Mouse (Mus musculus): ENCODE results near the gene Scn8a.
A peak's percentile ranks its signal among the peaks of the same experiment; 100 is the strongest.

Scn8a gene

DNA sequence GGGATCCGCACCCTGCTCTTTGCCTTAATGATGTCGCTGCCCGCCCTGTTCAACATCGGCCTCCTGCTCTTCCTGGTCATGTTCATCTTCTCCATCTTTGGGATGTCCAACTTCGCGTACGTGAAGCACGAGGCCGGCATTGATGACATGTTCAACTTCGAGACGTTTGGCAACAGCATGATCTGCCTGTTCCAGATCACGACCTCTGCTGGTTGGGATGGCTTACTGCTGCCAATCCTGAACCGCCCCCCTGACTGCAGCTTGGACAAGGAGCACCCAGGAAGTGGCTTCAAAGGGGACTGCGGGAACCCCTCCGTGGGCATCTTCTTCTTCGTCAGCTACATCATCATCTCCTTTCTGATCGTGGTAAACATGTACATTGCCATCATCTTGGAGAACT is 170.0 kb downstream of the Scn8a start:
- DNase-seq (ENCODE audit: low spot score): no peak

DNA sequence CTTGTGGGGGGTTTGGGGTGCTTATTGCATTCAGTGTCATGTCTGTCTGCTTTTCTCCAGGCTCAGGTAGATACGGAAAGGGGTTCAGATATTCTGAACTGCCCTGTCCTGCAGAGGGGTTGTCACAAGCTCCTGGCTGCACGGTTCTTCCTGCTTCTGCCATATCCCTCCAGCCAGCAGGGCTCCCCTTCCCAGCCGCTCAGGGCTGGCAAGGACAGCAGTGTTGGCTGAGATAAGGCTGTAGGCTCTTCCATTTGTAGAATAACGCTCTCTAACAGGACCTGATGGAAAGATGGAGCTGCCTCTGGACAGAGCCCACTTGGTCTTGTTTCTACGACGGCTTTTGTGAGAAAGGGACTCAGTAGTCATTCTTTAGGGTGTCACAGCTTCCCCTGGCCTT is 172.3 kb downstream of the Scn8a start:
- no peak for DNase-seq (ENCODE audit: low spot score)

- peak; percentile 81 for DNase-seq (ENCODE audit: low spot score)
These were observed 173.0 kb downstream of the Scn8a start for GRCm38 (mm10) chr15:101042613-101043012.

DNA sequence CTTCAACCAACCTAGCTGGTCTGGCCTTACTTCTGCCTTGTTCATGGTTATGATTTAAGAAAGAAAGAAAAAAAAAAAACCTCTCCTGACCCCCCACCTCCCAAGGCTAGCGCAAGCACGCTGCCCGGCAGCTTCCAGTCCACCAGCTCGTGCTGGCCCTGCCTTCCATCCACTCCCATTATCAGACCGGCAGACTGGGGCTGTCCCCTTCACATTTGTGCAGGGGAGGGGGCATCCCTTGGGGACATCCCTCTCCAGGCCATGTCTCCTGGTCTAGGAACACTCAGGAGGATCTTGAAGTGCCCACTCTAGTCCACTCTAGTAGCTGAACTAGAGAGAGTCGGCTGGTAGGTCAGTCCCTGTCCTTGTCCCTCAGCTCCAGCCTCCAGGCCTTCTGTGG is 174.9 kb downstream of the Scn8a start:
- no peak for DNase-seq (ENCODE audit: low spot score)

- no peak for DNase-seq (ENCODE audit: low spot score)
These were observed 176.4 kb downstream of the Scn8a start for GRCm38 (mm10) chr15:101046039-101046526.

GRCm38 (mm10) chr15:101046527-101047193 is 177.0 kb downstream of the Scn8a start:
- peak; percentile 84 for DNase-seq (ENCODE audit: low spot score)

DNA sequence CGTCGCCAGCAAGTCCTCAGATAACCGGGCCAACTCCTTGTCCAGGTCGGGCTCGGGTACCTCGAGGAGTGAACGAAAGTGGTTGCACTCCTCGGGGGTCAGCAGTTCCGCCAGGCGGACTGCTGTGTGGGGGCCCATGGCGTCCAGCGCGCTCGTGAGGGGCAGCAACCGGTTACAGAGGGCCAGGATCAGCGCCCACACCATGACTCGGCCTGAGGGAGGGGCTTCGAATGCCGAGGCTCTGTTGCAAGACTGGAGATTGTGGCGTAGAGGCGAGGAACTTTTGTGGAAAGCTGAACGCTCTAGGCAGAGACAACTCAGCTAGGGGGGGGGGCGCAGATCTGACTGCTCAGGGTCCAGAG is 177.5 kb downstream of the Scn8a start, which contains the start of gene Gm47841:
Gm47841 (minus strand) TSS at position 204 of the 362 bp plus-strand sequence.
- DNase-seq (ENCODE audit: low spot score): peak; percentile 76

- DNase-seq (ENCODE audit: low spot score): peak; percentile 59
These were observed 178.8 kb downstream of the Scn8a start for GRCm38 (mm10) chr15:101048338-101048896.

DNA sequence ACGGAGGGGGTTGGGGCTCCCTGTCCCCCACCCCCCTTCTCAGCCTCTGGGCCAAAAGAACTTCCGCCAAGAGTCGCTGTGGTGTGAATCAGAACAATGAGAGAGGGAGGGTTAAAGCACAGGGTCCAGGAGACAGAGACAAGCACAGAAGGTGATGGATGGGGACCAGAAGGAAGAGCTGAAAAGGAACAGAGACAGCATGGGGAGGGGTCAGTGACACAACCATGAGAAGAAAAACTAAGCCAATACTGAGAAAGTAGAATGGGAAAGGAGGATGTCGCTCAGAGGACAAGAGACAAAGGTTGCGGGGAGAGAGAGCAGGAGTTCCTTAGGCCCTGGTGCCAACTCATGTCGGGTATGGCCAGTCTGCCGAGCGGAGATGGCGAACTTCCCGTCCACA is 182.2 kb downstream of the Scn8a start:
- no peak for DNase-seq (ENCODE audit: low spot score)

DNA sequence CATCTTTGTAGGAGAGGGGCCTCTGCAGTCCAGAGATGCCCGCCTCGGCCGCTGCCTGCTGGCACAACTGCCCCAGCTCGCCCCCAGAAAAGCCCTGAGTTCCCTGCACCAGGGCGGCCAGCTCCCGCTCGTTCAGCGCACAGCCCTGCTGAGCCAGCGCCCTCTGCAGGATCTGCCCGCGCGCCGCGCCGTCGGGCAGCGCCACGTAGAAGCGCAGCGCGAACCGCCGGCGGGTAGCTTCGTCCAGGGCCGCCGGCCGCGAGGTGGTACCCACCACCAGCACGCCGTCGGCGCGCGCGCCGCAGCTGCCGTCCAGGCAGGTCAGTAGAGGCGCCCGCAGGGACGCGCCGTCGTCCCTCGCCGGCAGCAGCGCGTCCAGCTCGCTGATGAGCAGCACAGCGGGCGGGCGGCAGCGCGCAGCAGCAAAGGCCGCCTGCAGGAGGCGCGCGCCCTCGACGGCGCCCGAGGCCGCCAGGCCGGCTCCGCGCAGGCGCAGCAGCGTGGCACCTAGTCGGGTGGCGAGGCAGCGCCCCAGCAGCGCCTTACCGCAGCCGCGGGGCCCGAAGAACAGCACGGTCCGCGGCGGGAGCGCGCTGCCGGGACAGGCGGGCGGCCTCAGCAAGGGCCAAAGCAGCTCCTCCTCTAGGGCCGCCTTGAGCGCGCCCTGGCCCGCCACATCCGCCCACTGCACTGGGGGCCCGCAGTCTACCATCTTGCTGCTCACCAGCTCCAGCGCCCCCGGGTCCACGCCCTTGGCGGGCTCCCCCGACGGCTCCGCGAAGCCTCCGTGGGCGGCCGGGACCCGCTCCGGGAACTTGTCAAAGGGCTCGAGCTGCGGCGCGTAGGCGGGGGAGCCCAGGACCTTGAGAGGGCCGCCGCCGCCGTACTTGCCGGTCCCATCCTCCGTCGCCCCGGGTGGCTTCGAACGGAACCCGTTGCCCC is 183.2 kb downstream of the Scn8a start:
- DNase-seq (ENCODE audit: low spot score): no peak

- DNase-seq (ENCODE audit: low spot score): no peak
These were observed 184.3 kb downstream of the Scn8a start for GRCm38 (mm10) chr15:101053832-101054459.

DNA sequence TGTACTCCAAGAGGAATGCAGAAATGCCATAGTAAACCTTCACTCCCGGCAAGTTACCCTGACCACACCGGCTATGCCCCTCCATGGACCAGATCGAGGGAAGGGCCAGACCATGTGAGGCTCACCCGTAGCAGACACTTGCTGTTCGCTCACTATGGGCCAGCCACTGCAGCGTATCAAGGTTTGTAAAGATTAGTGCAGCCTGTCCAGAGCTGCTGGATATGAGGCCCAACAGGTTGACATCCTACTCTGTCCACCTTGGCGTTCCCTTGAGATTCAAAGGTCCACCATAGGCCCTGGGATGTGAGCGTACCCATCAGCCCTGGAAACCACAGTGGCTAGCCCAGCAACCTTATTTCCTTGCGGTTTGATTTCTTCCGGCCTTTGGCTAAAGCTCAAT is 184.9 kb downstream of the Scn8a start:
- DNase-seq (ENCODE audit: low spot score): no peak

GRCm38 (mm10) chr15:101056225-101056624 is 186.6 kb downstream of the Scn8a start:
- peak; percentile 43 for DNase-seq (ENCODE audit: low spot score)

GRCm38 (mm10) chr15:101059570-101060279 is 190.1 kb downstream of the Scn8a start:
- DNase-seq (ENCODE audit: low spot score): no peak

GRCm38 (mm10) chr15:101060280-101060852 is 190.7 kb downstream of the Scn8a start:
- DNase-seq (ENCODE audit: low spot score): no peak

DNA sequence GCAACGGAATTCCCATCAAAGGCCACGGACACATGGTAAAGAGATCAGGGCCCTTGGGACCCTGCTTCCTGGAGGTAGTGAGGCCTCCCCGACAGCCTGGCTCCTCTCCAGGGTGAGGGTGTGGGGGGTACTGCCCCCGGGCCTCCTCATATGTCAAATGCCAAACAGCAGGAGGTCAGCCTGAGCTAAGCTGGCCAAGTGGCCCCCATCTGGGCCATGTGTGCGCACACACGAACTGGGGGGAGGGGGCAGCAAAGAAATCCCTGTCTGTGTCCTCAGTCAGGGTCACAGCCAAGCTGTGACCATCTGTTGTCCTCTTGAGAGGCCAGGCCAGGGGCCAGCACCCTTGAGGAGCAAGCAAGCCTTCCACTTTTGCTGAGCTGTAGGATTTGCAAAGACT is 195.4 kb downstream of the Scn8a start:
- no peak for DNase-seq (ENCODE audit: low spot score)

DNA sequence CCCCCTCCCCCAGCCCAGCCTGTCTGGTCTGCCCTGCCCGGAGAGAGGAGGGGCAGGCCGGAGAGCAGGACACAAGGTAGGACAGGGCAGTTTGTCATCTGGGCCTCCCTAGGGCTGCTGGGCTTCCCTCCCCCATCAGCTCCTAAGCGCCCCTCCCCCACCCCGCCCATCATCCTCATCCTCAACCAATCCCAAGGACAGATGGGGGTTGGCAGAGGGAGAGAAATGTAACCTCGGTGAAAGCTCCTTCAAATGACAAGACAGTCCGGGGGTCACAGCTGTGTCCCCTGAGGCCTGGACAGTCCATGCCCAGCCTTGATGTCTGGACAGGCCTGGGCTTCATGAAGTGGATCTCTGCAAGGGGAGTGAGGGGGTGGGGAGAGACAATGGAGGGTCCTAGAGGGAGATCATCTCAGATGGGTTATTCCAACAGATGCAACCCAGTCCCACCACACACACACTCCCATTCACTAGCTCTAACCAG is 196.7 kb downstream of the Scn8a start:
- no peak for DNase-seq (ENCODE audit: low spot score)

DNA sequence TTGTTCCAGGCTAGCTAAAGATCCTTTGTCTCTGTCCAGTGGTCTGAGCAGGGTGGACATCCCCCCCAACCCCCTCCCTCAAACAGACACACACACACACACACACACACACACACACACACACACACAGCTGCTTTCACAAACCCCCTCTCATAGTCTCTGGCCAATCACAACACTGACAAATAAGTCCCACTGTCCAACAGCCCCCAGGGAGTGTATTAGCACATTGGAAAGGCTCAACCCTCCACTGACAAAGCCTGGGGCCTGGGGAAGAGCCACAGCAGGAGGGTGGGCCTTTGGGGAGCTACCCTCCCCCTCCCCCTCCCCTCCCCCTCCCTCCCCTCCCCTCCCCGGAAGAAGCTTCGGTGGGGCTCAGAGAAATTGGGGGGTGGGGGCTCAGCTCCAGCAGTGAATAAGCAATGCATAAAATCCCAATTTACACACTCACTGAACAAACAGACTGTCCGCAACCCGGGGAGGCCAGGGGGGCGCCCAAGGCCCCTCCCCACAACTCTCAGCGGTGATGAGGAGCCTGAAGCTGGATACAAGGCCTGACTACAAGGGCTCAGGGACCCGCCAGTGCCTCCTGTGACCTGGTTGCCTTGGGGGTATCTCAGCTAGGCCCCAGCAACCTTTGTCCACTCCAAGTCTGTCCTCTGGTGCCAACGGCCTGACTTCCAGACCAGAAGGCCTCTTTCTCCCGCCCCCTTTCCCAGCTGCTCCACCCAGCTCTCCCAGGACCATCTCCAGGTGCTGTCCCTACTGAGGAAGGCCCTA is 197.4 kb downstream of the Scn8a start:
- DNase-seq (ENCODE audit: low spot score): no peak

DNA sequence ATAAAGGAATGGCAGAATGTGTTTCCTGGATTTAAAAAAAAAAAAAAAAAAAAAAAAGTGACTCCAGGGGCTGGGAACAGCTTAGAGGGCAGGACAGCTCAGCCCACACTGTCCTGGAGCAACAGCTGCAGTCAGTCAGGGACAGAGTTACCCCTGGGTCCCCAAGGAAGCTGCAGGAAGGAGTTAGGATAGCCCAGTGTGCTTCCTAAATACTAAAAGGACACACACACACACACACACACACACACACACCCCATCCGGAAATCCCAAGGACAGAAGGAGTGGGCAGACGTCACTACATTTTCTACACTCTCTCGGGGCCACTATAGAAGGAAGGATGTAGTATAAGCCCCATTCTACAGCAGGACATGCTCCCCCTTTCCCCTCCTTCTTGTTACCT is 198.4 kb downstream of the Scn8a start:
- no peak for DNase-seq (ENCODE audit: low spot score)

DNA sequence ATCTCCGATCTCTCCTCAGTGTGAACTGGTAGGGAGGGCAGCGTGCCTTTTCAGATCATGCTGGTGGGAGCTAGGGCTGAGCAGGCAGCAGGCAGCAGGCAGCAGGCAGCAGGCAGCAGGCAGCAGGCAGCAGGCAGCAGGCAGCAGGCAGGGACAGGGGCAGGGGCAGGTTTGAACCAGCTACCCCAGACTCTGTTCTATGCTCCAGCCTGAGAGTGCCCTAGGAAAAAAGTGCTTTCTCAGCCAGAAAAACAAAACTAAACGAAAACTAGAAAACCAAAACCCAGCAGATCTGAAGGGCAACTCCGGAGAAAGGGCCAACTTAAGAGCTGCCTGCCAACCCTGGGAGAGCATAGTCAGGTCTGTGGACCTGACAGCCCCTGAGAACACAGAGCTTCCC is 199.0 kb downstream of the Scn8a start:
- no peak for DNase-seq (ENCODE audit: low spot score)
